In the genomic region with DNA sequence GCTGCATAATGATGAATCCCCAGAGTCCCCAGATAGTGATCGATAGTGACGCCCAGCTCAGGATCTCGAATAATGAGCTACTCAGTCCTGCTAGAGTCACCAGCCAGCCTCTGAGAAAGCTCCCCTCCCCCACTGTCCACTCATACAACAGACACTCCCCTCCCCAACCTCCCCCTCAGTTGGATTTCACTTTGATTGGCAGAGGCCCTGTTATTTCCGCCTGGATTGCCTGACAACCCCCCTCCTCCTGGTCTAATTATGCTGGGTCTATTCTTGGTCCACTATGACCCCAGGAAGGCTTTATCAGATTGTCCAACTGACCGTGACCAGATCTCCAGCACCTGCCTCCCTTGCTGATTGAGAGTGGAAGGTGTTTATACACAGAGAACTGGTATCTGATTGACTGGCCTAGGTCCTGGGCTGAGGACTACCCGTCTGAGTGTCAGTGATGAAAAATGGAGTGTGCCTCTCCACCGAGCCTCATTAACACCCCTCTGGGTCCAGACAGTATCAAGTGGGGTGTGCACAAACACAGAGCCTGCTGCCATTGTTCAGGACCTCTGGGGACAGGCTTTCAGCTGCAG, we compare ENCODE assay signal across 9 mouse cellular contexts. TPM values are rescaled to one million over a fixed set of nuclear protein-coding genes. Genes with fewer than 3 reads are reported as not detected.
DNase-seq lines count a peak whose midpoint lies in the region; ATAC-seq and TF ChIP-seq lines count a peak whose summit lies in the region.
"Had no signal": no experiment of that assay in that cellular context is flagged by ENCODE, and none has a peak within 500 bp of the region (broad histone marks: within the 10 kb centered on the region; RNA-seq: fewer than 3 reads in every experiment).

No protein-coding gene starts in this region.

- H3K36me3 ChIP-seq in heart, embryonic 15.5 days = no peaks in the 10 kb centered on the region
- H3K36me3 ChIP-seq in heart, adult 2 months (ENCODE audit: control insufficient read depth, insufficient read depth, low read length) = peaks cover 8% of the 10 kb centered on the region
- no peaks in the 10 kb centered on the region for H3K36me3 ChIP-seq in forebrain, embryonic 10.5 days (replicated peaks)
- H3K36me3 ChIP-seq in neural tube, embryonic 12.5 days = no peaks in the 10 kb centered on the region

- no peaks in the 10 kb centered on the region for H3K9me3 ChIP-seq in heart, embryonic 15.5 days (replicated peaks)
- no peaks in the 10 kb centered on the region for H3K9me3 ChIP-seq in forebrain, embryonic 10.5 days
- H3K9me3 ChIP-seq in neural tube, embryonic 12.5 days = no peaks in the 10 kb centered on the region

- peaks cover 56% of the 10 kb centered on the region for H3K4me1 ChIP-seq in heart, embryonic 15.5 days (replicated peaks)
- H3K4me1 ChIP-seq in heart, adult 2 months (ENCODE audit: control insufficient read depth, insufficient read depth, low read length) = peaks cover 11% of the 10 kb centered on the region
- H3K4me1 ChIP-seq in forebrain, embryonic 10.5 days = peaks cover 86% of the 10 kb centered on the region
- H3K4me1 ChIP-seq in neural tube, embryonic 12.5 days = peaks cover 34% of the 10 kb centered on the region

- H3K27me3 ChIP-seq in heart, embryonic 15.5 days = no peaks in the 10 kb centered on the region
- no peaks in the 10 kb centered on the region for H3K27me3 ChIP-seq in heart, adult 2 months (ENCODE audit: control insufficient read depth, insufficient read depth, low read length)
- H3K27me3 ChIP-seq in forebrain, embryonic 10.5 days (ENCODE audit: poor library complexity, severe bottlenecking) = peaks cover 38% of the 10 kb centered on the region
- H3K27me3 ChIP-seq in neural tube, embryonic 12.5 days (replicated peaks) = no peaks in the 10 kb centered on the region

- no peak for TF ChIP-seq POLR2A in heart, adult 2 months (IDR thresholded peaks at IDR 0.05; ENCODE audit: insufficient read depth, low read depth, low read length)

- no peak for DNase-seq in heart, adult 2 months
- DNase-seq in forebrain, embryonic 10.5 days (ENCODE audit: extremely low spot score, low spot score) = peak; percentile 84
- peak; percentile 27 to 58 for DNase-seq in kidney, adult 8-10 months
- no peak for DNase-seq in liver
- DNase-seq in thymus, postnatal 4 days = no peak
- DNase-seq in urinary bladder, postnatal 10 days (ENCODE audit: low spot score) = no peak

- ATAC-seq in heart, embryonic 15.5 days (replicated peaks; ENCODE audit: insufficient number of reproducible peaks, insufficient read depth, low FRiP score, low read depth) = no peak; the same call in 1 of the 2 replicates
- peak; percentile 87 for ATAC-seq in neural tube, embryonic 12.5 days (ENCODE audit: low FRiP score, low read depth)

- no peak overlapping the region for H3K9ac ChIP-seq in heart, embryonic 15.5 days
- H3K9ac ChIP-seq in heart, adult 2 months (ENCODE audit: low read depth, low read length) = no peak overlapping the region
- no peak overlapping the region for H3K9ac ChIP-seq in neural tube, embryonic 12.5 days

- H3K4me3 ChIP-seq in heart, embryonic 15.5 days = no peak overlapping the region
- H3K4me3 ChIP-seq in heart, adult 2 months = no peak overlapping the region
- H3K4me3 ChIP-seq in forebrain, embryonic 10.5 days = peak overlapping the region; percentile 30
- no peak overlapping the region for H3K4me3 ChIP-seq in neural tube, embryonic 12.5 days

- peak overlapping the region; percentile 34 for H3K4me2 ChIP-seq in heart, embryonic 15.5 days
- H3K4me2 ChIP-seq in neural tube, embryonic 12.5 days (replicated peaks) = peak overlapping the region; percentile 32

- H3K27ac ChIP-seq in heart, embryonic 15.5 days = peak overlapping the region; percentile 61
- no peak overlapping the region for H3K27ac ChIP-seq in heart, adult 2 months
- peak overlapping the region; percentile 86 for H3K27ac ChIP-seq in forebrain, embryonic 10.5 days
- H3K27ac ChIP-seq in neural tube, embryonic 12.5 days = peak overlapping the region; percentile 29; the same call in 1 of the 2 replicates
- H3K27ac ChIP-seq: macrophage had no signal

- 17% methylated on average over 7 of the region's 7 CpGs for WGBS in heart, embryonic 15.5 days
- WGBS in heart, adult 2 months = 25% methylated on average over 7 of the region's 7 CpGs
- WGBS in forebrain, embryonic 10.5 days = 13% methylated on average over 7 of the region's 7 CpGs
- 6% methylated on average over 7 of the region's 7 CpGs for WGBS in neural tube, embryonic 12.5 days

- H3K79me2 ChIP-seq in heart, adult 2 months (replicated peaks; ENCODE audit: control insufficient read depth, insufficient read depth, low read length) = 0 out of 2 replicates have a peak, but pooled peaks cover 2% of the 10 kb centered on the region

- no peak for TF ChIP-seq EP300 in heart, adult 2 months (IDR thresholded peaks at IDR 0.05; ENCODE audit: insufficient read depth, low read depth, low read length)

- no peak for TF ChIP-seq CTCF in heart, adult 2 months (IDR thresholded peaks at IDR 0.05)

- intact Hi-C loops in heart, adult 2 months (cut with DNase I) = no loop called here

RNA-seq across cellular contexts. Expression of a gene that starts 59.3 kb away (rescaled TPM):
- polyA plus RNA-seq in heart, embryonic 15.5 days (2015; fragmentation: Nextera tagmentation; extraction: Ambion mirVana) = 20.2 and 21.4 TPM in 2 replicates
- 10 to 100 TPM; 24.7 to 28.7 TPM for total RNA-seq in heart, adult 2 months (2021)
- polyA plus RNA-seq in heart, adult 2 months (2012; rRNA removed) = 23.0 and 27.1 TPM in 2 replicates
- polyA plus RNA-seq in forebrain, embryonic 10.5 days (2016; fragmentation: Nextera tagmentation; extraction: Ambion mirVana) = 11.5 and 12.9 TPM in 2 replicates
- 17.5 and 19.1 TPM in 2 replicates for polyA plus RNA-seq in neural tube, embryonic 12.5 days (2016; fragmentation: Nextera tagmentation; extraction: Ambion mirVana)

Comparison
In these comparisons a context has a peak if more than half of its experiments do, and no peak if none do; other contexts are left out.
1. DNase-seq: peak in forebrain, embryonic 10.5 days (single experiment) and kidney, adult 8-10 months (2 of 2); none in heart, adult 2 months (0 of 2), liver (single experiment), thymus, postnatal 4 days (single experiment) and urinary bladder, postnatal 10 days (single experiment).